Mouse (Mus musculus) testis, adult 2 months (tissue): ENCODE measurements around the gene Olfr623. TPM values are rescaled to one million over a fixed set of nuclear protein-coding genes. Genes with fewer than 3 reads are reported as not detected.

ENCODE experiments used
- H3K27ac ChIP-seq: fragments of 200-500 bp; 2 replicates; pipeline ENCODE4 v1.5.1; 2012; ENCODE audit warnings: low read depth, low read length; ENCODE audit not compliant: control insufficient read depth, insufficient read depth
- H3K27me3 ChIP-seq: fragments of 200-500 bp; 2 replicates; pipeline ENCODE4 v1.6.1; 2012; ENCODE audit warnings: mild to moderate bottlenecking, low read length, moderate library complexity; ENCODE audit not compliant: control insufficient read depth, insufficient read depth
- H3K36me3 ChIP-seq: fragments of 200-500 bp; 2 replicates; pipeline ENCODE4 v1.6.1; 2012; ENCODE audit warnings: mild to moderate bottlenecking, low read length; ENCODE audit not compliant: control insufficient read depth, insufficient read depth
- H3K4me1 ChIP-seq: fragments of 200-500 bp; 2 replicates; pipeline ENCODE4 v1.6.1; 2012; ENCODE audit warnings: low read length; ENCODE audit not compliant: control insufficient read depth, insufficient read depth
- H3K4me3 ChIP-seq: fragments of 200-500 bp; 2 replicates; pipeline ENCODE4 v1.5.1; 2012; ENCODE audit warnings: low read depth, mild to moderate bottlenecking, low read length, moderate library complexity, mixed read lengths; ENCODE audit not compliant: control insufficient read depth
- CTCF ChIP-seq: fragments of 200-500 bp; IDR thresholded peaks from 2 replicates; pipeline ENCODE4 v1.5.1; 2012; ENCODE audit warnings: low read depth, mild to moderate bottlenecking, inconsistent platforms, low read length, moderate library complexity; ENCODE audit not compliant: control insufficient read depth, insufficient read depth, insufficient replicate concordance
- POLR2A ChIP-seq: fragments of 200-500 bp; IDR thresholded peaks from 2 replicates; pipeline ENCODE4 v1.6.1; 2012; ENCODE audit warnings: low read depth, mild to moderate bottlenecking, inconsistent platforms, low read length, moderate library complexity; ENCODE audit not compliant: control insufficient read depth
- polyA plus RNA-seq: library from polyadenylated mRNA; depleted of rRNA; stranded (reverse); fragments of >200 nt; gene quantifications from 2 replicates; pipeline ENCODE4 v1.2.3, GENCODE M21; 2012; rRNA removed

Gene Olfr623
- polyA plus RNA-seq, 1 experiment: not detected

- TF ChIP-seq CTCF (no peak), POLR2A (no peak)
- Histone ChIP-seq H3K4me1 (no peaks in the 10 kb centered on the region), H3K27ac (no peak within 1 kb of the TSS), H3K36me3 (no peaks in the 10 kb centered on the region), H3K27me3 (no peaks in the 10 kb centered on the region), H3K4me3 (no peak within 1 kb of the TSS)
Measured at GRCm38 (mm10) chr7:103612434-103612833, 51.1 kb downstream of the Olfr623 start, which contains the start of gene Olfr620. Gene Olfr620, minus strand, starts transcription at chr7:103612534.

Other genes starting within 250 kb of the Olfr623 start
- not detected in 2 replicates for gene Usp17lc, start 248.6 kb downstream of the Olfr623 start, polyA plus RNA-seq
- not detected in 2 replicates for gene Olfr605, start 218.3 kb downstream of the Olfr623 start, polyA plus RNA-seq
- not detected in 2 replicates for gene Olfr606, start 214.7 kb downstream of the Olfr623 start, polyA plus RNA-seq
- not detected in 2 replicates for gene Olfr607, start 199.5 kb downstream of the Olfr623 start, polyA plus RNA-seq
- gene Olfr608, start 193.8 kb downstream of the Olfr623 start, polyA plus RNA-seq: not detected in 2 replicates
- gene Olfr609, start 165.6 kb downstream of the Olfr623 start, polyA plus RNA-seq: not detected in 2 replicates
- 0.14 TPM in 1 of 2 replicates, not detected in the other for gene Olfr610, start 151.6 kb downstream of the Olfr623 start, polyA plus RNA-seq
- gene Olfr611, start 142.9 kb downstream of the Olfr623 start, polyA plus RNA-seq: 0.15 TPM in 1 of 2 replicates, not detected in the other
- not detected in 2 replicates for gene Olfr612, start 121.0 kb downstream of the Olfr623 start, polyA plus RNA-seq
- not detected in 2 replicates for gene Olfr613, start 115.6 kb downstream of the Olfr623 start, polyA plus RNA-seq
- not detected in 2 replicates for gene Olfr615, start 107.6 kb downstream of the Olfr623 start, polyA plus RNA-seq
- gene Olfr616, start 94.6 kb downstream of the Olfr623 start, polyA plus RNA-seq: 0.22 and 0.25 TPM in 2 replicates
- not detected in 2 replicates for gene Olfr617, start 90.6 kb downstream of the Olfr623 start, polyA plus RNA-seq
- not detected in 2 replicates for gene Olfr618, start 73.6 kb downstream of the Olfr623 start, polyA plus RNA-seq
- not detected in 2 replicates for gene Olfr619, start 63.1 kb downstream of the Olfr623 start, polyA plus RNA-seq
- not detected in 2 replicates for gene Olfr620, start 51.2 kb downstream of the Olfr623 start, polyA plus RNA-seq
- gene Olfr622, start 21.0 kb downstream of the Olfr623 start, polyA plus RNA-seq: not detected in 2 replicates
- gene Olfr624, start 7.5 kb upstream of the Olfr623 start, polyA plus RNA-seq: 0.02 TPM in 1 of 2 replicates, not detected in the other
- not detected in 2 replicates for gene Olfr625-ps1, start 19.0 kb upstream of the Olfr623 start, polyA plus RNA-seq
- gene Olfr243, start 51.0 kb upstream of the Olfr623 start, polyA plus RNA-seq: not detected in 2 replicates
- gene Olfr628, start 66.7 kb upstream of the Olfr623 start, polyA plus RNA-seq: not detected in 2 replicates
- not detected in 2 replicates for gene Olfr629, start 81.2 kb upstream of the Olfr623 start, polyA plus RNA-seq
- gene Olfr630, start 93.6 kb upstream of the Olfr623 start, polyA plus RNA-seq: not detected in 2 replicates
- gene Olfr69, start 107.9 kb upstream of the Olfr623 start, polyA plus RNA-seq: not detected in 2 replicates
- not detected in 2 replicates for gene Olfr68, start 116.0 kb upstream of the Olfr623 start, polyA plus RNA-seq
- not detected in 2 replicates for gene Olfr67, start 128.1 kb upstream of the Olfr623 start, polyA plus RNA-seq
- gene Hbb-bt, start 150.3 kb upstream of the Olfr623 start, polyA plus RNA-seq: 8.1 and 11.1 TPM in 2 replicates
- gene Hbb-bs, start 164.4 kb upstream of the Olfr623 start, polyA plus RNA-seq: 78.9 and 88.8 TPM in 2 replicates
- gene Hbb-bh2, start 176.8 kb upstream of the Olfr623 start, polyA plus RNA-seq: not detected in 2 replicates
- gene Hbb-bh1, start 179.5 kb upstream of the Olfr623 start, polyA plus RNA-seq: not detected in 2 replicates
- 0.19 and 0.26 TPM in 2 replicates for gene Hbb-y, start 189.5 kb upstream of the Olfr623 start, polyA plus RNA-seq
- not detected in 2 replicates for gene Olfr66, start 222.6 kb upstream of the Olfr623 start, polyA plus RNA-seq
- not detected in 2 replicates for gene Olfr64, start 230.8 kb upstream of the Olfr623 start, polyA plus RNA-seq
- not detected in 2 replicates for gene Olfr65, start 239.8 kb upstream of the Olfr623 start, polyA plus RNA-seq